Mouse (Mus musculus): ENCODE measurements around the gene Bcl3.

Gene Bcl3

GRCm38 (mm10) chr7:19831837-19832236 is 9.3 kb upstream of the Bcl3 start:
- no peak for DNase-seq

GRCm38 (mm10) chr7:19830682-19831156 is 8.1 kb upstream of the Bcl3 start:
- peak; percentile 90 for DNase-seq

- no peak for DNase-seq
These were observed 7.1 kb upstream of the Bcl3 start for GRCm38 (mm10) chr7:19829694-19830093.

GRCm38 (mm10) chr7:19826756-19827155 is 4.2 kb upstream of the Bcl3 start:
- peak; percentile 32 for DNase-seq

- peak; percentile 97 for DNase-seq
These were observed 1.8 kb upstream of the Bcl3 start for GRCm38 (mm10) chr7:19824182-19824973.

GRCm38 (mm10) chr7:19823256-19824181 is 949 bp upstream of the Bcl3 start:
- DNase-seq, result peak; percentile 47

GRCm38 (mm10) chr7:19822193-19822592 is 377 bp downstream of the Bcl3 start:
- no peak for DNase-seq

- DNase-seq, result no peak
These were observed 937 bp downstream of the Bcl3 start for GRCm38 (mm10) chr7:19821633-19822032.

- no peak for DNase-seq
These were observed 2.1 kb downstream of the Bcl3 start for GRCm38 (mm10) chr7:19820347-19821048.

GRCm38 (mm10) chr7:19818875-19819274 is 3.7 kb downstream of the Bcl3 start:
- DNase-seq, result no peak

GRCm38 (mm10) chr7:19818440-19818839 is 4.1 kb downstream of the Bcl3 start:
- DNase-seq, result no peak

GRCm38 (mm10) chr7:19817382-19818105 is 5.0 kb downstream of the Bcl3 start:
- peak; percentile 85 for DNase-seq

GRCm38 (mm10) chr7:19816224-19816771 is 6.3 kb downstream of the Bcl3 start:
- peak; percentile 95 for DNase-seq

- no peak for DNase-seq
These were observed 7.0 kb downstream of the Bcl3 start for GRCm38 (mm10) chr7:19815296-19816223.

GRCm38 (mm10) chr7:19813579-19814122 is 8.9 kb downstream of the Bcl3 start:
- no peak for DNase-seq

GRCm38 (mm10) chr7:19813161-19813560 is 9.4 kb downstream of the Bcl3 start:
- no peak for DNase-seq

- DNase-seq, result peak; percentile 76
These were observed 11.5 kb downstream of the Bcl3 start for GRCm38 (mm10) chr7:19811114-19811513.

- peak; percentile 50 for DNase-seq
These were observed 13.2 kb downstream of the Bcl3 start for GRCm38 (mm10) chr7:19809369-19809768.

- DNase-seq, result no peak
These were observed 16.1 kb downstream of the Bcl3 start for GRCm38 (mm10) chr7:19806356-19806969.

GRCm38 (mm10) chr7:19802995-19803394 is 19.6 kb downstream of the Bcl3 start:
- DNase-seq, result peak; percentile 85

All from kidney, postnatal 10 days (tissue).